Mouse (Mus musculus) bone marrow macrophage, adult 2 months (primary cell): ENCODE data around the gene Cd72.
"Not testable (repeated sequence)": the region's sequence is repeated elsewhere in the genome, so short reads cannot be mapped to it uniquely, and the experiment has no call there.

Experiments used
- CTCF ChIP-seq: IDR thresholded peaks from 2 replicates; pipeline ENCODE4 v1.5.1; 2012; ENCODE audit warnings: low read depth, mild to moderate bottlenecking, low read length, moderate library complexity
- POLR2A ChIP-seq: IDR thresholded peaks from 2 replicates; pipeline ENCODE4 v1.6.1; 2012; ENCODE audit warnings: mild to moderate bottlenecking, low read depth, low read length, borderline replicate concordance

- TF ChIP-seq POLR2A, CTCF: not testable (repeated sequence)
Observed at GRCm38 (mm10) chr4:43485666-43486065, 31.2 kb upstream of the Cd72 start.
